Mouse (Mus musculus) hindbrain, postnatal 0 days (tissue): Measurements from ENCODE around the gene Eif2ak4. TPM values are rescaled to one million over a fixed set of nuclear protein-coding genes. Genes with fewer than 3 reads are reported as not detected.

Experiments
- ATAC-seq: fragments of 200-750 bp; cut with Nextera tagmentation; 2 replicates; pipeline ENCODE4 v1.8.0; 2017; ENCODE audit warnings: mild to moderate bottlenecking, moderate TSS enrichment, moderate library complexity
- DNase-seq: peaks from one replicate; pipeline ENCODE4 v3.0.0-alpha.2; 2015; ENCODE audit warnings: low spot score
- H3K27ac ChIP-seq: fragments of 300-500 bp; sonication (generic); 2 replicates; pipeline ENCODE4 v1.5.1; 2014; ENCODE audit warnings: mild to moderate bottlenecking
- H3K27me3 ChIP-seq: fragments of 300-500 bp; sonication (generic); 2 replicates; pipeline ENCODE4 v1.6.1; 2014; ENCODE audit warnings: low read length, mixed read lengths; ENCODE audit not compliant: insufficient read depth
- H3K36me3 ChIP-seq: fragments of 300-500 bp; sonication (generic); 2 replicates; pipeline ENCODE4 v1.6.1; 2014; ENCODE audit warnings: low read length, mixed read lengths; ENCODE audit not compliant: insufficient read depth
- H3K4me1 ChIP-seq: fragments of 300-500 bp; sonication (generic); 2 replicates; pipeline ENCODE4 v1.6.1; 2014; ENCODE audit warnings: antibody characterized with exemption, low read length, mixed read lengths; ENCODE audit not compliant: insufficient read depth
- H3K4me2 ChIP-seq: fragments of 300-500 bp; sonication (generic); 2 replicates; pipeline ENCODE4 v1.6.1; 2014; ENCODE audit warnings: low read depth, mild to moderate bottlenecking, low read length, moderate library complexity, mixed read lengths
- H3K4me3 ChIP-seq: fragments of 300-500 bp; sonication (generic); 2 replicates; pipeline ENCODE4 v1.5.1; 2014; ENCODE audit warnings: low read length
- H3K9ac ChIP-seq: fragments of 300-500 bp; sonication (generic); replicated peaks from 2 replicates; pipeline ENCODE4 v1.6.1; 2014; ENCODE audit warnings: mild to moderate bottlenecking, low read length, moderate library complexity, mixed read lengths
- H3K9me3 ChIP-seq: fragments of 300-500 bp; sonication (generic); 2 replicates; pipeline ENCODE4 v1.6.1; 2016; ENCODE audit warnings: low read length, mixed read lengths
- CTCF ChIP-seq: IDR thresholded peaks from 2 replicates; pipeline ENCODE4 v1.5.1; 2016; ENCODE audit warnings: antibody characterized with exemption, control low read depth, low read depth
- WGBS: fragments of 180-500 bp; shearing (Covaris S2); extraction: QIAGEN DNeasy Blood & Tissue Kit; methylation state at CpG from one replicate; pipeline ENCODE4 v1.1.7; 2014; 5-methylcytosine and 5-hydroxymethylcytosine counted together
- polyA plus RNA-seq: library from polyadenylated mRNA; unstranded; fragments of >200 nt; fragmentation: Nextera tagmentation; extraction: Ambion mirVana; gene quantifications from 2 replicates; pipeline ENCODE4 v1.2.1, GENCODE M21; 2015
- total RNA-seq: library from RNA; depleted of rRNA; stranded (reverse); fragments of >200 nt; gene quantifications from 2 replicates; pipeline ENCODE4 v1.2.3, GENCODE M21; 2014

Eif2ak4 gene
- total and polyA plus RNA-seq, 2 experiments from 2014 or later, result 7.1 to 16.3 TPM

GRCm38 (mm10) chr2:118431589-118431988, 43.2 kb downstream of the Eif2ak4 start:
- peak; percentile 67 for TF ChIP-seq CTCF
- no peaks in the 10 kb centered on the region for H3K27me3 ChIP-seq
- peaks cover 41% of the 10 kb centered on the region for H3K36me3 ChIP-seq
- DNase-seq (peak; percentile 53), ATAC-seq (no peak)
- H3K9ac ChIP-seq, result no peak overlapping the region
- H3K27ac ChIP-seq, result no peak overlapping the region
- 62% methylated on average over 5 of the region's 5 CpGs for WGBS
- H3K4me2 ChIP-seq, result no peak overlapping the region
- H3K4me3 ChIP-seq, result no peak overlapping the region
- H3K4me1 ChIP-seq, result no peaks in the 10 kb centered on the region
- no peaks in the 10 kb centered on the region for H3K9me3 ChIP-seq

- no peak overlapping the region for H3K4me2 ChIP-seq
- H3K4me3 ChIP-seq, result no peak overlapping the region
- H3K27me3 ChIP-seq, result no peaks in the 10 kb centered on the region
- TF ChIP-seq CTCF, result no peak
- DNase-seq, result peak; percentile 1
- no peaks in the 10 kb centered on the region for H3K4me1 ChIP-seq
- no peaks in the 10 kb centered on the region for H3K9me3 ChIP-seq
- ATAC-seq, result no peak
- no peak overlapping the region for H3K27ac ChIP-seq
- H3K9ac ChIP-seq, result no peak overlapping the region
- H3K36me3 ChIP-seq, result peaks cover 17% of the 10 kb centered on the region
- 71% methylated on average over 5 of the region's 5 CpGs for WGBS
Measured at GRCm38 (mm10) chr2:118442172-118442571, 53.8 kb downstream of the Eif2ak4 start.

GRCm38 (mm10) chr2:118442723-118443122, 54.3 kb downstream of the Eif2ak4 start:
- Histone ChIP-seq H3K9me3 (no peaks in the 10 kb centered on the region), H3K4me1 (no peaks in the 10 kb centered on the region), H3K4me3 (no peak overlapping the region), H3K27ac (no peak overlapping the region), H3K36me3 (peaks cover 17% of the 10 kb centered on the region), H3K9ac (no peak overlapping the region), H3K4me2 (no peak overlapping the region), H3K27me3 (no peaks in the 10 kb centered on the region)
- 90% methylated on average over 4 of the region's 4 CpGs for WGBS
- no peak for TF ChIP-seq CTCF
- DNase-seq, result no peak
- no peak for ATAC-seq

GRCm38 (mm10) chr2:118445696-118446674, 57.6 kb downstream of the Eif2ak4 start:
- Histone ChIP-seq H3K9ac (no peak overlapping the region), H3K4me1 (no peaks in the 10 kb centered on the region), H3K4me2 (no peak overlapping the region), H3K27ac (no peak overlapping the region), H3K36me3 (peaks cover 12% of the 10 kb centered on the region; the same call in 1 of the 2 replicates), H3K4me3 (no peak overlapping the region), H3K9me3 (no peaks in the 10 kb centered on the region), H3K27me3 (no peaks in the 10 kb centered on the region)
- WGBS, result 33% methylated on average over 13 of the region's 13 CpGs
- TF ChIP-seq CTCF, result no peak
- ATAC-seq (peak; percentile 55; the same call in 1 of the 2 replicates), DNase-seq (peak; percentile 76)

- no peaks in the 10 kb centered on the region for H3K4me1 ChIP-seq
- H3K9ac ChIP-seq, result no peak overlapping the region
- H3K27me3 ChIP-seq, result no peaks in the 10 kb centered on the region
- ATAC-seq (0 out of 2 replicates have a peak, but pooled peaks have one; percentile 12), DNase-seq (no peak)
- H3K36me3 ChIP-seq, result peaks cover 6% of the 10 kb centered on the region; the same call in 1 of the 2 replicates
- no peak for TF ChIP-seq CTCF
- H3K27ac ChIP-seq, result no peak overlapping the region
- no peak overlapping the region for H3K4me2 ChIP-seq
- 69% methylated on average over 12 of the region's 12 CpGs for WGBS
- no peak overlapping the region for H3K4me3 ChIP-seq
- H3K9me3 ChIP-seq, result no peaks in the 10 kb centered on the region
Measured at GRCm38 (mm10) chr2:118448181-118448580, 59.8 kb downstream of the Eif2ak4 start.

- WGBS, result 92% methylated on average over 6 of the region's 6 CpGs
- Histone ChIP-seq H3K36me3 (peaks cover 3% of the 10 kb centered on the region; the same call in 1 of the 2 replicates), H3K4me3 (no peak overlapping the region), H3K27me3 (no peaks in the 10 kb centered on the region), H3K4me2 (no peak overlapping the region), H3K9ac (no peak overlapping the region), H3K27ac (no peak overlapping the region), H3K4me1 (no peaks in the 10 kb centered on the region), H3K9me3 (no peaks in the 10 kb centered on the region)
- no peak for ATAC-seq
- no peak for TF ChIP-seq CTCF
- DNase-seq, result no peak
Measured at GRCm38 (mm10) chr2:118451056-118451455, 62.6 kb downstream of the Eif2ak4 start.

- WGBS, result 76% methylated on average over 3 of the region's 3 CpGs
- Histone ChIP-seq H3K9me3 (no peaks in the 10 kb centered on the region), H3K9ac (no peak overlapping the region), H3K27ac (no peak overlapping the region; the same call in 1 of the 2 replicates), H3K4me2 (no peak overlapping the region), H3K4me3 (no peak overlapping the region), H3K36me3 (peaks cover 13% of the 10 kb centered on the region; the same call in 1 of the 2 replicates), H3K4me1 (no peaks in the 10 kb centered on the region), H3K27me3 (no peaks in the 10 kb centered on the region)
- no peak for DNase-seq
- no peak for TF ChIP-seq CTCF
- ATAC-seq, result no peak
Measured at GRCm38 (mm10) chr2:118457029-118457428, 68.6 kb downstream of the Eif2ak4 start.
